Mouse (Mus musculus): ENCODE results near the gene Arglu1. TPM values are rescaled to one million over a fixed set of nuclear protein-coding genes. Genes with fewer than 3 reads are reported as not detected.

Arglu1 gene
- polyA plus RNA-seq, 1 experiment from 2014 or later, result 183 TPM

DNA sequence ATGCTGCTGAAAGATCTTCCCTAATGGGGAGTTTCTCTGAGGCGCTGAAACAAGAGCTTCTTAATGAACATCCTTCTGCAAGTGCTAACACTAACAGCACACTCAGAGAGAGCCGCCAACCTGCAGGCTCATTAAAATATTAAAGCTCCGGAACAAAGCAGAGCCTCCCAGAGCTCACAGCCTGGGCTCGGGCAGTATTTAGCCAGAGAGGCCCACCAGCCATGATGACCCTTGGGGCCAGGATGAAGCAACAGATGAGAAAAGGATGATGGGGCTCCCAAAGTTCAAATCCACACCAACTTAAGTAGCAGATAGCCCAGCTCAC lies 50.1 kb downstream of the Arglu1 start:
- H3K27ac ChIP-seq, result 0 out of 2 replicates have a peak overlapping the region, but pooled peaks have one; percentile 2
- H3K4me2 ChIP-seq, result no peak overlapping the region
- H3K9me3 ChIP-seq, result no peaks in the 10 kb centered on the region
- no peaks in the 10 kb centered on the region for H3K36me3 ChIP-seq (replicated peaks)
- ATAC-seq (replicated peaks), result peak; percentile 69
- H3K4me3 ChIP-seq, result no peak overlapping the region
- WGBS, result 4% methylated on average over 4 of the region's 4 CpGs
- H3K9ac ChIP-seq, result no peak overlapping the region
- H3K27me3 ChIP-seq (replicated peaks), result peaks cover 3% of the 10 kb centered on the region
- H3K4me1 ChIP-seq, result peaks cover 5% of the 10 kb centered on the region

DNA sequence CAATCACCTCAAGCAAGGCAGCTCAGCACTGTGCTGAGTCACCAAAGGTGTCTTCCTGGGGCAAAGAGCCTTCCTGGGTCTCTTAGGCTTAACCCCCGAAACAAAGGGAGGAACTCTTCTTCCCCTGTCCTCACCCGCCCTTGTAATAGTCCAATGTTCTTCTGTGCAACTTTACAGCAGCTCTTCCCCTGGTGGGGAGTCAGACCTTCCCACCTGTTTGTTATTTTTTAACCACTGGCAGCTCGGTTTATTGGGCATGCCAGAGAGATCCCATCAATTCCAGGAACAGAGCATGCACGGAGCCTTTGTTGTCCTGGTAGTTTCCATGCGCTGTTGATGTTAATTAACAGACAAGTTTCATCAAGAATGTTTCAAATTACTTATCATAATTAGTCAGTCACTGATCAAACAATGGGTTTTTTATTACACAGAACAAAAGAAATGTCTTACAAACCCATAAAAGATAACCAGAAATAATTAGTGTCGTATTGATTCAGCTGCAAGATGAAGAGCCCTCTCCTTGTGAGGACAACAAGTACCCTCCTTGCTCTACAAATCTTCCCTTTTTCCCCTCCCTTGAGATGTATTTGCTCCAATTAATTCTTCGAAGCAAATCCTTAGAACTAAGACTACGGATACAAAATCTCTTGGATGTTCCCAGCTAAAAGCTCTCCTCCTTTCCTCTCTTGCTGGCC lies 50.6 kb downstream of the Arglu1 start:
- no peak overlapping the region for H3K9ac ChIP-seq
- H3K9me3 ChIP-seq, result no peaks in the 10 kb centered on the region
- 0 out of 2 replicates have a peak overlapping the region, but pooled peaks have one; percentile 2 for H3K27ac ChIP-seq
- WGBS, result 44% methylated on average over 8 of the region's 8 CpGs
- H3K36me3 ChIP-seq (replicated peaks), result no peaks in the 10 kb centered on the region
- H3K4me3 ChIP-seq, result no peak overlapping the region
- ATAC-seq (replicated peaks), result peak; percentile 28; the same call in 1 of the 2 replicates
- H3K4me1 ChIP-seq, result peaks cover 5% of the 10 kb centered on the region
- H3K4me2 ChIP-seq, result no peak overlapping the region
- peaks cover 3% of the 10 kb centered on the region for H3K27me3 ChIP-seq (replicated peaks)

DNA sequence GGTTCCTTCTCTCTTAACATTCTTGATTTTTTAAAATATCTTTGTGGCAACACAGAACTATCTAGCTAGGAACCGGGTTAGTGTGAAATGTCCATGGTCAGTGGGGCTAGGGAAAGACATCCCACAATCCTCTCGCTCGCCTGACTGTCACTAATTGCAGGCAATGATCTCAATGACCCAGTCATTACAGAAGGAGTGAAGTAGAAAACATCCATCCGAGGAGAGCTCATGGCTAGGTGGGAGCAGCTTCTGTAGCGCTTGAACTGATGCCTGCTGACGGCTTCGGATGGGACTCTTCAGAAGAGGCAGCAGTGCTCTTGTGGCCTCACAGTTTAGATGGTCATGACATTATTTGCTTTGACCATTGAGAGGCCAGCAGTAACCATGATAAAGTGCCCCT lies 58.9 kb downstream of the Arglu1 start:
- WGBS, result 83% methylated on average over 7 of the region's 7 CpGs
- Histone ChIP-seq H3K4me2 (no peak overlapping the region), H3K27ac (no peak overlapping the region), H3K9ac (no peak overlapping the region), H3K36me3 (replicated peaks) (no peaks in the 10 kb centered on the region), H3K4me3 (no peak overlapping the region), H3K9me3 (no peaks in the 10 kb centered on the region), H3K27me3 (replicated peaks) (no peaks in the 10 kb centered on the region), H3K4me1 (peaks cover 3% of the 10 kb centered on the region; the same call in 1 of the 2 replicates)
- ATAC-seq (replicated peaks), result no peak

DNA sequence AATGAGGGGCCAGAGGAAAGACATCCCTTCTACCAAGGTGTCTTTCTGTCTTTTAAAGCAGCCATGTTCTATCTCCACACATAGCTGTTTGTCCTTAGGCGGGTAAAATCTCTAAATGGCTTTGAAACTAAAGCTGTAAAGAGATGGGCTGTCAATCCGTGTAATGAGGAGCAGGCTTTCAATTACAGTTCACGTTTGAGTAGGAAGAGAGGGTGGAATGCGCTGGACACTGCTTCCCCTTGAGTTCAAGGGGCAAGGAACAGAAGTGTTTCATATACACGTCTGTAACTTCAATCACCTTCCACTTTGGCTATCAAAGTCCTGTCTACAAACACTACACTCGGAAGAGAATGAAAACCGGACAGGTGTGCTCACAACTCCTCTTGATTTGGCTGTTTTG lies 66.3 kb downstream of the Arglu1 start:
- peaks cover 13% of the 10 kb centered on the region; the same call in 1 of the 2 replicates for H3K36me3 ChIP-seq (replicated peaks)
- no peak overlapping the region for H3K4me3 ChIP-seq
- H3K27ac ChIP-seq, result no peak overlapping the region
- 67% methylated on average over 7 of the region's 7 CpGs for WGBS
- peaks cover 8% of the 10 kb centered on the region for H3K4me1 ChIP-seq
- H3K9me3 ChIP-seq, result no peaks in the 10 kb centered on the region
- H3K4me2 ChIP-seq, result no peak overlapping the region
- H3K9ac ChIP-seq, result no peak overlapping the region
- H3K27me3 ChIP-seq (replicated peaks), result no peaks in the 10 kb centered on the region; the same call in 1 of the 2 replicates
- no peak for ATAC-seq (replicated peaks)

GRCm38 (mm10) chr8:8623486-8623885 lies 66.8 kb downstream of the Arglu1 start:
- Histone ChIP-seq H3K36me3 (replicated peaks) (peaks cover 13% of the 10 kb centered on the region; the same call in 1 of the 2 replicates), H3K27ac (no peak overlapping the region), H3K9me3 (no peaks in the 10 kb centered on the region), H3K9ac (no peak overlapping the region), H3K4me2 (no peak overlapping the region), H3K4me1 (peaks cover 8% of the 10 kb centered on the region), H3K27me3 (replicated peaks) (no peaks in the 10 kb centered on the region; the same call in 1 of the 2 replicates), H3K4me3 (no peak overlapping the region)
- ATAC-seq (replicated peaks), result no peak
- WGBS, result 69% methylated on average over 8 of the region's 8 CpGs

GRCm38 (mm10) chr8:8622476-8622875 lies 67.8 kb downstream of the Arglu1 start:
- no peak for ATAC-seq (replicated peaks)
- Histone ChIP-seq H3K4me2 (no peak overlapping the region), H3K9me3 (no peaks in the 10 kb centered on the region), H3K4me3 (no peak overlapping the region), H3K36me3 (replicated peaks) (peaks cover 13% of the 10 kb centered on the region; the same call in 1 of the 2 replicates), H3K4me1 (peaks cover 8% of the 10 kb centered on the region), H3K27me3 (replicated peaks) (no peaks in the 10 kb centered on the region; the same call in 1 of the 2 replicates), H3K27ac (no peak overlapping the region), H3K9ac (no peak overlapping the region)
- 79% methylated on average over 3 of the region's 3 CpGs for WGBS

DNA sequence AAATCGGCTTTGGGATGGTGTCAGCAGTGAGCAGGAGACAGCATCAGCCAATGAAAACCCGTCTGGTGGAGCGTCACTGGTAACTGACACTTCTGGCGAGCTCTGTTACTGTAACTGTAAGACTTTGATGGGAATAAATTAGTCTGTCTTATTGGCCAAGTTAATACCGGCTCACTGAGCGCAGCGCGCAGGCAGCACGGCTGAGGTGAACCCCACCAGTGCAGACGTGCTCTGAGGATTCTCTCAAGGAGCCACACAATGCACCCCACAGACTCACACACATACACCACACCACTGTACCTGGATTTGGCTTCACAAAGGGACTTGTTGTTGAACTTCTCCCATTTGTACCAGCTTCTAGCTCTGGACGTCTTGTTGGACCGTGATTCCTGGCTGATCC lies 68.3 kb downstream of the Arglu1 start:
- Histone ChIP-seq H3K9me3 (no peaks in the 10 kb centered on the region), H3K27me3 (replicated peaks) (no peaks in the 10 kb centered on the region; the same call in 1 of the 2 replicates), H3K36me3 (replicated peaks) (peaks cover 13% of the 10 kb centered on the region; the same call in 1 of the 2 replicates), H3K4me2 (no peak overlapping the region), H3K4me1 (peaks cover 8% of the 10 kb centered on the region), H3K27ac (no peak overlapping the region), H3K9ac (no peak overlapping the region), H3K4me3 (no peak overlapping the region)
- 79% methylated on average over 12 of the region's 12 CpGs for WGBS
- peak; percentile 25; the same call in 1 of the 2 replicates for ATAC-seq (replicated peaks)

DNA sequence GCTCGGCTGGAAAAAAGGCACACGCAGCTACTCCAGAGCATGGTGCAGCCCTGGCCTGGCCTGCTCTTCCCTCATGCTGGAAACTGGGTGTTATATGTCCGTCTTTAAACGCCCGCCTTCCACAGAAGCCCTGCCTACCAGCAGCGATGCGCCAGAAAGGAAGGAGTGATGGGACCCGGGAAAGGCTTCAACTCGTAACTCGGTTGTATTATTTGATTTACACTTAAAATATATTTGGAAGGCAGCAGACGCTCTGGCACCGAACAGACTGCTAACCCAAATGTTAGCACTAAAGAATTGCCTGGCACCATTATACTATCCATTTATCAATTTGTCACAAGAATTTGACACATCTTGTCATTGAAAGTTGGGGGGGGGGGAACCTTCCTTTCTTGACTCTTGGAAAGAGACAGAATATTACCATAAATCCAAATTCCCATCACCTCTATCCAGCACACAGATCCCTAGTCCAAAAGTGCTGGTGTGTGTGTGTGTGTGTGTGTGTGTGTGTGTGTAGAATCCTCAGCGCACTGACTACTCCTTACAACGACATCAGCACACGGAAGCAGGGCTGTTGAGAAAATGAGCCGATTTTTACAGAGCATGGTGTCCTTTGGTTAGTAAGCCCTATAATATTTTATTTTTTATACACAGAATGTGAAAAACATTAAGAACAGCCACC lies 68.9 kb downstream of the Arglu1 start:
- ATAC-seq (replicated peaks), result no peak
- no peak overlapping the region for H3K4me3 ChIP-seq
- no peaks in the 10 kb centered on the region for H3K9me3 ChIP-seq
- H3K27me3 ChIP-seq (replicated peaks), result no peaks in the 10 kb centered on the region; the same call in 1 of the 2 replicates
- peaks cover 8% of the 10 kb centered on the region for H3K4me1 ChIP-seq
- no peak overlapping the region for H3K4me2 ChIP-seq
- 87% methylated on average over 16 of the region's 16 CpGs for WGBS
- H3K9ac ChIP-seq, result no peak overlapping the region
- no peak overlapping the region for H3K27ac ChIP-seq
- peaks cover 13% of the 10 kb centered on the region; the same call in 1 of the 2 replicates for H3K36me3 ChIP-seq (replicated peaks)

- Histone ChIP-seq H3K4me3 (no peak overlapping the region), H3K27ac (no peak overlapping the region), H3K9me3 (no peaks in the 10 kb centered on the region), H3K4me1 (peaks cover 8% of the 10 kb centered on the region), H3K4me2 (no peak overlapping the region), H3K36me3 (replicated peaks) (peaks cover 10% of the 10 kb centered on the region; the same call in 1 of the 2 replicates), H3K9ac (no peak overlapping the region), H3K27me3 (replicated peaks) (no peaks in the 10 kb centered on the region; the same call in 1 of the 2 replicates)
- WGBS, result 90% methylated on average over 21 of the region's 21 CpGs
- no peak for ATAC-seq (replicated peaks)
Observed at GRCm38 (mm10) chr8:8620536-8620935, 69.8 kb downstream of the Arglu1 start.

DNA sequence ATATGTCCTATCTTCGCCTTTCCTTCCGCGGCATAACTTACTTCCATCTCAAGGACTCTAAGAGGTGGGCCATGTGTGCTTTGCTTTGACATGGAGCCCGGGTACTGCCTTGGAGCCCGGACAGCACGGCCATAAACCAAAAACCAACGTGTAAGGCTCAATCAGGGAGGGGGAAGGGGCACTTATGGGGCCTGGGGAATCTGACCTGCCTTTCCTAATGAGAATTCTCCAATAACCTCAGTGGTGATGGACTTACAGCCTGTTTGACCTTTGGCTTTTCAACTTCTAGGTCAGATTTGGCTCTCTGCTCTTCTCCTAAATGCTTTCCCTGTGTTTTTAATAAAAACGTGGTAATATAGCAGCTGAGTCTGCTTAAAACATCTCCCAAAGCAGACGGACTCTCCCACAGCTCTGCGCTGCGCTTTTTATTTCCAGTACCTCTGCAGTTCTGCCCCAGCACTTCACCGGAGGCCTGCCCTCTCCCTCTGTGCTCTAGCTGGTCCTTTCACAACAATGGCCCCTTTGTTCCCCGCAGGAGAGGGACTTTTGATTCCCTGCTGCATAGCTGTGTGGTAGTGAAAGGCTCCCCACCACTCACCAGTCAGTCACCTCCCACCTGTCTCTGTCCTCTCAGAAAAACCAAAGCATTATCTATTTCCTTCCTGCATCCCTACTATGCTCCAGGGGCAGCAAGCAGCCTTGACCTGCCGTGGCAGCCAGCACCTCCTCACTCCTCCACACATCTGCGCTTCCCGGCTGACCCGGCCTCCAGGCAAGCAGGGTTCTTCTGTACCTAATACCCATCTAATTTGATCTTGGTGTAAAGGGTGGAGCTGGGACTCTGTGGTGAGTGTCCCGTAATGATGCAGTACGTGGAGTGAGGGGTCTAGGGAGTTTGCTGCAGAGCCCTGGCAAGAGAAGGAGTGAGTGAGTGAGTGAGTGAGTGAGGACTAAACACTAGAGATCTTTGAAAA lies 70.8 kb downstream of the Arglu1 start:
- 33% methylated on average over 19 of the region's 19 CpGs for WGBS
- ATAC-seq (replicated peaks), result peak; percentile 41
- H3K27me3 ChIP-seq (replicated peaks), result no peaks in the 10 kb centered on the region; the same call in 1 of the 2 replicates
- no peak overlapping the region for H3K27ac ChIP-seq
- H3K9ac ChIP-seq, result no peak overlapping the region
- H3K9me3 ChIP-seq, result no peaks in the 10 kb centered on the region
- H3K4me1 ChIP-seq, result peaks cover 8% of the 10 kb centered on the region
- H3K36me3 ChIP-seq (replicated peaks), result peaks cover 10% of the 10 kb centered on the region; the same call in 1 of the 2 replicates
- H3K4me3 ChIP-seq, result no peak overlapping the region
- H3K4me2 ChIP-seq, result no peak overlapping the region

Measured in midbrain, embryonic 15.5 days (tissue).